Mouse (Mus musculus) erythroblast, embryonic 14.5 days (primary cell): ENCODE results near the gene Zkscan2.

ENCODE experiments used
- GATA1 ChIP-seq: IDR thresholded peaks from 2 replicates; pipeline ENCODE4 v1.6.1; 2012; ENCODE audit warnings: low read length, inconsistent platforms, mixed read lengths
- TAL1 ChIP-seq: IDR thresholded peaks from 3 replicates; pipeline ENCODE4 v1.6.1; 2012; ENCODE audit warnings: low read length, inconsistent platforms, mixed read lengths

DNA sequence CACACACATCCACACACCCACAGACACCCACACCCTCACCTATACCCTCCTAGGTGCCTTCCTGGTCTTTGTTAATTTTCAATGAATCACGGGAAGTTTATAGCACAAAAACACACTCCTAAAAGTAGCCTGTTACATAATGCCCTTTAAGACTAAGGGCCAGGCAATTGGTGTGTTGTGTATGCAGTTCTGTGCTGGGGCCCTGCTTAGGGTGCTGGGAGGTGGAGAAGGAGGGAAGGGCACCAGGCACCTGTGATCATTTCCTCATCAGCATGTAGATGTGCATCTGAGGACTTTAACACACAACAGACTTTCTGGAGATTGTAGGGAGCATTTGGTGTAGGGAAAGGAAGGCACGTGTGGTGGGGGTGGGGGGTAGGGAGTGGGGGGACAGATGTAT is 51.5 kb downstream of the Zkscan2 start:
- TF ChIP-seq TAL1, result no peak
- no peak for TF ChIP-seq GATA1
